Mouse (Mus musculus): ENCODE measurements around the gene Ndufs1.

GRCm38 (mm10) chr1:63176259-63176603 is 402 bp downstream of the Ndufs1 start:
- TF ChIP-seq CTCF (IDR thresholded peaks at IDR 0.05; ENCODE audit: low read depth) (no peak), EP300 (optimal IDR thresholded peaks at IDR 0.05) (no peak)
